Mouse (Mus musculus) testis, postnatal 10 days (tissue): ENCODE measurements around the gene Limk1.

Experiments
- DNase-seq: peaks from one replicate; pipeline ENCODE4 v3.0.0; 2021; ENCODE audit warnings: low spot score

The Limk1 gene

DNA sequence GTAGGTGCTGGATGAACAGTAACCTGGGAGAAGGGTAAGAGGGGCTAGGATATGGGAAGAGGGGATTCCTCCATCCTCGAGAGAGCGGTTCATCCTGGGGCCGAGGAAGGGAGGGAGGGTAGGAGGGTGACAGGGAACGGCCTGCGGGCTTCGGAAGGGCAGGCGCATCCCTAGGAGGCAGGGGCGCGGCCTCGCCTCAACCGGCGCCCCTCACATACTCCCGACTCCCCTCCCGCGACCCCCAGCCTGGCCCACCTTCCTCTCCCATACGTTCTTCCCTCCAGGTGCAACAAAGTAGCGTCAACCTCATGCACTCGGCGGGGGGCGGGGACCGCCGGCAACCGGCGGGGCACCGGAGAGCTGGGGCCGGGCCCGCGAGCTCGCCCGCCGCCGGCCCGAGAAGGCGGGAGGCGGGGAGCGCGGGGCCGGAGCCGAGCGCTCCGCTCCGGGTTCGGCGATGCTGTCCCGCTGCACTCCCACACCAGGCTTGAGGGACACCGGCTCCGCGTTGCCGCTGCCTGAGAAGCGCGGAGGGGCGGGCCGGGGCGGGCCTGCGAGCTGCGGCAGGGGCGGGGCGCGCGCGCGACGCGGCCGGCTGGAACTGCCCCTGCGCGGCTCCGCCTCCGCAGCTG, at the start of gene Limk1:
Limk1 (minus strand) TSS at position 513 of the 632 bp plus-strand sequence.
- DNase-seq = no peak

DNA sequence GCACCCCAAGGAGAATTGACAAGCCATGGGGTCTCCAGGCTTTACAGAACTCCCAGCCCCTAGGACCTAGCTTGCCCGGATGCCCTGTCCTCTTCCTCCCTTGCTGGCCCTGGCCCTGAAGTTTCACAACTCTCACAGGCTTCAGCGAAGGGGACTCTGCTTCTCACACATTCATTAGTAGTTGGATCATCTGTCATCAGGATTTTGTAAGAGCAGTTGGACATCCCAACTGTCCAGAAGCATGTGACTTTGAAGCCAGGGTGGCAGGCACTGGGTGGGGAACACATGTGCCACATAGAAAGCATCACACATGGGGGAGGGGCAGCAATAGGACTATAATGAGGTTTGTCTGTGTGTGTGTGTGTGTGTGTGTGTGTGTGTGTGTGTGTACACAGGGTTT, 46.5 kb upstream of the Limk1 start:
- DNase-seq = no peak

DNA sequence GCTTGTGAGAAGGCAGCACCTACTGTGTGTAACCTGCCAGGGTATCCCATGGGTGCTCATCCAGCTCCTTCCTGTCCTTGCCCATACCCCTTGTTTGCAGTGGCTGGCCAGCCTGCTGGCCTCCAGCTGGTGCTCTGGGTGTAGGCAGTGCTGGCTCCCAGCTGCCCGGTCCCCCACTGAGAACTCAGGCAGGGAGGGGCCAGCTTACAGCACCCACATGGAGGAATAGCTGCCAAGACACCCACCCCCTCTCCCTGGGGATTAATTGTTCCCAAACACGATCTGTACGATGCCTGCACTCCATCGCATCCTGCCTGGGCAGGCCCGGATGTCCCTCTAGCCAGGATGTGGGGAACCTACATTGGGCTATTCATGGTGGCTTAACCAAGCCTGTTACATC, 45.7 kb upstream of the Limk1 start:
- no peak for DNase-seq

GRCm38 (mm10) chr5:134733241-134733640, 44.8 kb upstream of the Limk1 start:
- no peak for DNase-seq

DNA sequence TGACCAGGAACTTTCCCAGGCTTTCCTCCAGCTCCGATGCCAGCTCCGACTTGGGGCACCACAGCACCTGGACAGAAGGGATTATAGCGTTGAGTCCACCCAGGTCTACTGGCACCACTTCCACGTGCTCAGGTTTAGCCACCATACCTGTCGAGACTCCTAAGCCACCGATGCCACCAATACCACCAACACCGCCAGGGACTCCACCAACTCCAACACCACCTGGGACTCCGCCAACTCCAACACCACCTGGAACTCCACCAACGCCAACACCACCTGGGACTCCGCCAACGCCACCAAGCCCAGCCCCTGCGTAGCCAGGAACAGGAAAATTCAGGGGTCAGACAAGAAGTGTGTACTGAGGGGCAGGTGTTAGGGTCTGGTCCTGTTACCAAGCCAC, 40.7 kb upstream of the Limk1 start:
- DNase-seq = no peak

DNA sequence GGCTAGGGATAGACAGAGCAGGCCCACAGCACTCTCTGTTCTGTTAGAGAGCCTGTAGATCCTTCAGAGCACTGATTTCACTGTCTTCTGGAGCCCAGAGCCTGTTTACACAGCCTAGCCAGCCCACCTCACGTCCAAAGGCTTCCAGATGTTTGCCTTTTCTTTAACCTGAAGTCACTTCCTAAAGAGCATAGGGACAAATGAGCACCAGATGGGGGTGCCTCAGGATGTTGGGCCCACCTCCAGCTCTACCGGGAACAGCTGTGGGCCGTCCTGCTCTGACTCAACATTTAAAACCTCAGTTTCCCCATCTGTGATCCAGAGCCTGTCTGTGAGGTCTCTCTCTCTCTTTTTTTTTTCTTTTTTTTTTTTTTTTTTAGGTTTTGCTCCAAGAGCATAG, 40.1 kb upstream of the Limk1 start:
- DNase-seq = no peak

DNA sequence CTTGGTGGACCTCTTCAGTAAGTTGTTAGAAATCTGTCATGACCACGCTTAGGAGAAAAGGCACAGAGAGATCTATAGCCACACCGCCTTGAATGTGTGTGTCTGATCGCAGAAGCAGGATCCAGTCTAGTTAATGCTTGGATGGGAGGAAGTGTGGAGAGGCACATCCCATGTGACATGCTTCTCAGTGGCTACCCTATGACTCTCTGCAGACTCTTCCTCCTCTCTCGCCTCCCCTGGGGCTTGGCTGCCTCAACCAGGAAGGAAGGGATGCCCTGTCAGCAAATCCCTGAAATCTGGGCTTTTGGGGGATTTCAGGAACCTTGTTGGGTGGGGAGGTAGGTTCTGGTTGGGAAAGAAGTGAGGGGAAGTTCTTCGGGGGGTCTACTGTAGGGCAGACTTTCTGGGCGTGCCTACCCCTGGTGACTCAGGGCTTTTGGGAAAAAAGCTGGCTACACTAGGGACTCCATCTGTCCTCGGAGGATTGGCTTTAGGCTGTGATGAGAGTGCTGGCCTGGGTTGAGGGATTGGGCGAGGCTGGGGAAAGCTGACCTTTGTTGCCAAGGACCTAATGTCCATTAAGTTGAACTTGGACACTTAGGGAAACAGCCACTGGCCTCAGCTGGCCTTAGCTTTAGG, 38.7 kb upstream of the Limk1 start:
- DNase-seq = no peak

GRCm38 (mm10) chr5:134725299-134725698, 36.9 kb upstream of the Limk1 start:
- DNase-seq = no peak

DNA sequence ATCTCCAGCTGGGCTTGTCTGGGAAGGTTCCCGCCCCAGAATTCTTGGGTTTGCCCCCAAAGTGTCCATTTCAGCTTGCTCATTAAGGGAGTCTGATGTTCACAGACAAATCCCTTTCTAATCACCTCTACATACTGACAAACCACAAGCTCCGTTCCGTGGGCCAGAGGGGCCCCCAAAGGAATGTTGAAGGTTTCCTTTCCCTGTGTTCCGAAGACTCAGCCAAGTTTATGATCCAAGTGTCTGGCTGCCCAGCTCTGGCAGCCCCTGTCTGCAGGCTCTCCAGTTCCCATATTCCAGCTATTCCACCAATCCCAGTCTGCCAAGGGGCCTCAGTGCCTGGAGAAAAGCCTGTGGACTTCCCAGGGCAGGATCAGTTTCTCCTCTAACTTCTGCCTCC, 31.7 kb upstream of the Limk1 start:
- DNase-seq = no peak

GRCm38 (mm10) chr5:134711076-134711475, 22.7 kb upstream of the Limk1 start:
- no peak for DNase-seq

DNA sequence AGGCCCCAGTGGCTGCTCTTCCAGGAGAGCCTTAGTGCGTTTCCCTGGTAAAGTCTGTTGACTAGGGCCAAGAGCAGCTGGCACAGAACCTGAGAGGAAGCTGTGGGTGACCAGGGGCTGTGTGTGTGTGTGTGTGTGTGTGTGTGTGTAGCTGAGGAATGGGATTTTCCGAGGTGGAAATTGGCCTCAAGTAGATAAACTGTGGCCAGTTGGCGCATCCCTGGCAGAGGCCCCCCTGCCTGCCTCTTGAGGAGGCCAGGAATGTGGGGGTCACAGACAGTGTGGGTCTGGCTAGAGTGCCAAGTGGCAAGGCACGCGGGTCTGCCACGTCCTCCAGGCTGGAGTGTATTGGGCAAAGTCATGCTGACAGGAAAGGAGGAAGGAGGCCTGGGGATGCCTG, 20.9 kb upstream of the Limk1 start:
- no peak for DNase-seq

- DNase-seq = peak; percentile 85
Observed at GRCm38 (mm10) chr5:134704157-134704556, 15.8 kb upstream of the Limk1 start.

DNA sequence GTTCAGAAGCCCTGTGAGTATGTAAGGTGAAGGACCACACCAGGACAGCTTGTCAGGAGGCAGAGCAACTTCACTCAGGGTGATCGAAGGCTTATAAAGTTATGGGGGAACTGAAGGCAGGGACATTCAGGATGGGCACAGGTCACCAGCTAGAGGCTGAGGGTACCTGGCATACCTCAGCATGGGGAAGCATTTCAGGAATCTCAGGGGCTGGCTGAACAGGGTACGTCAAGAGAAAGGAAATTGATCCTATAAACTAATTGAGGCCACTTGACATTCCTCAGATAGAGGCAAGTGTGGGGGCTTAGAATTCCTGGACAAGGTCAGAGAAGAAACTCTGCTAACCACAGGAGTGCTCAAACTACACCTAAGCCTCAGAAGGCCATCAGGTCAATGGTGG, 7.1 kb upstream of the Limk1 start:
- DNase-seq = no peak

DNA sequence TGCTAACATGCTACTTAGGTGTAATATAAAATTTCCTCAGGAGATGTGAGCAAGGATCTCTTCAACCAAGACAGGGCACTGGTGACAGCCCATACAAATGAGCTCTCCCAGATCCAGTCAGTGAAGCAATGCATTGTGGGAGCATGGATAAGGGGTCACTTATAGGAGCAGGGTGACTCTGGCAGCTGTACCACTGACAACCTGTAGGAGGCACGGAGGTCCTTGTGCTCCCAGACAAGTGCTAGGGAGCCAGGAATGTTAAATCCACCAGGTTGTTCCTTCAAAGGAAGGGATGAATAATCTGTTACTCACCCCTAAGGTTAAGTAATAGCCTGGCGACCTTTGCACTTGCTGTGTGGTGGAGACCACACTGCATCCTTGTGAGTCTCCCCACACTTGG, 6.7 kb upstream of the Limk1 start:
- DNase-seq = no peak

GRCm38 (mm10) chr5:134692704-134693103, 4.3 kb upstream of the Limk1 start:
- DNase-seq = no peak

- DNase-seq = peak; percentile 99
Observed at GRCm38 (mm10) chr5:134688718-134689284, 403 bp upstream of the Limk1 start.

DNA sequence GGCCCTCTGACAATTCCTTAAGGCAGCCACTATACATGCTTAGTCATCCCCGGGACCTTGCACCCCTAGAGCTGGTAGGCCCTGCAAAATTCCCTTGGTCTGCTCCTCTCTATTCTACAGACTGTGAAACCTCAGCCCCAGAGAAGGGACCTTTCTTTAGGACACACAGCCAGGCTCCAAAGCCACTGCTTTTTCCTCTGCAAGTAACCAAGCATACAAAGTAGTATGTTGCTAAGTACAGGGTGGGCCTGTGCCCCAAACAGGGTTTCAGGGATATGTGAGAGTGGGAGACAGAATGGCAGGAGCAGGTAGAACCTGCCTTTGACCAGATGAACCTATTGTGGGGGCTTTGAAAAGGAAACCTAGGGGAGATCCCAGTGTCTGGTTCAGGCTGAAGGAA, 1.2 kb downstream of the Limk1 start:
- DNase-seq = no peak

DNA sequence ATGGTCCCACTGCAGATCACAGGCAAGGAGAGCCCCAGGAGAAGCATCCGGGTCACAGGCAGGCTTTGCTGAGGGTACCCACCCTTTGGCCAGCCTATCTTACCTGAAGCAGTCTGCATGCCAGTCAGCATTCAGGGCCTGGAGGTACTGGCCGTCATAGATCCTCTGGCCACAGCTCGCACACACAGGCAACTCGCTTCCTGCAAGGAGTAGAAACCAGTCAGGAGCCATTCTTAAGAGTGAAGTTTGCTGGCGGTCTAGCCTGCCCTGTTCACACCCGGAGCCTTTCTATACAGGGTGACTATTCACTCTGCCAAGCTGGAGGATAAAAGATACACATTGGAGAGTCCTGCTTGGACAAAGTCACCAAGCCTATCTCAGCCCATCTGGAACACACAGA, 1.9 kb downstream of the Limk1 start:
- DNase-seq = no peak

GRCm38 (mm10) chr5:134684398-134684797, 4.0 kb downstream of the Limk1 start:
- DNase-seq = no peak

- DNase-seq = no peak
Observed at GRCm38 (mm10) chr5:134683813-134684212, 4.6 kb downstream of the Limk1 start.

- DNase-seq = no peak
Observed at GRCm38 (mm10) chr5:134680238-134680637, 8.2 kb downstream of the Limk1 start.

GRCm38 (mm10) chr5:134678827-134679546, 9.4 kb downstream of the Limk1 start:
- no peak for DNase-seq

DNA sequence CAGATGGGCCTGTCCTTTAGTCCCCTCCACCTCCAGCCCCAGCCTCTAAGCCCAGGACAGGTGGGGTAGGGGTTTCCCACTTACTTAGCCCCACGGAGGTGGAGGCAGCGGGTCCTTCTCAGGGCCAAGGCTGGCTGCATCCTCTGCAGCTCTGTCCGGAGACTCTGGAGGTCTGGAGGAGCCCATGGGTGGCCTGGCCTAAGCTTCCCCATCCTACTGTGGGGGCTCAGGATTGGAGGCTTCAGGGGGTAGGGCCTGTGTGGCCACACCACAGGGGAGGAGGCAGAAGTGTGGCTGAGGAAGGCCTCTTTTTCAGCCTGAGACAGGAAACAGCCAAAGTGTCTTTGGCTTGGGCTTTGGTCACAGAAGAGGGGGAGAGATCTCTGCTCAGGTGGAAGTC, 10.4 kb downstream of the Limk1 start:
- DNase-seq = no peak
